Mouse (Mus musculus) myocyte (in vitro differentiated cells): Measurements from ENCODE around the gene Stk24. TPM values are rescaled to one million over a fixed set of nuclear protein-coding genes. Genes with fewer than 3 reads are reported as not detected.

Source experiments
- H3K27me3 ChIP-seq: one replicate; pipeline ENCODE4 v1.6.1; 2011; ENCODE audit not compliant: control insufficient read depth, insufficient read depth, insufficient read length
- H3K36me3 ChIP-seq: one replicate; pipeline ENCODE4 v1.6.1; 2011; ENCODE audit not compliant: control insufficient read depth, insufficient read depth
- H3K4me2 ChIP-seq: one replicate; pipeline ENCODE4 v1.6.1; 2011; ENCODE audit warnings: low read depth, control low read depth
- H3K4me3 ChIP-seq: one replicate; pipeline ENCODE4 v1.5.1; 2011; ENCODE audit warnings: mild to moderate bottlenecking, control low read depth, moderate library complexity
- H3K79me2 ChIP-seq: one replicate; pipeline ENCODE4 v1.6.1; 2011; ENCODE audit not compliant: control insufficient read depth, insufficient read depth
- H3ac ChIP-seq: one replicate; pipeline ENCODE4 v1.6.1; 2011; ENCODE audit not compliant: control insufficient read depth, insufficient read length
- CEBPB ChIP-seq: IDR thresholded peaks from 2 replicates; pipeline ENCODE4 v1.6.1; 2011; ENCODE audit warnings: mild to moderate bottlenecking, moderate library complexity; ENCODE audit not compliant: poor library complexity, insufficient read depth, severe bottlenecking
- E2F4 ChIP-seq: IDR thresholded peaks from one replicate; pipeline ENCODE4 v1.6.1; 2011; ENCODE audit warnings: mild to moderate bottlenecking, control low read depth, moderate library complexity; ENCODE audit not compliant: insufficient read depth
- MAX ChIP-seq: IDR thresholded peaks from one replicate; pipeline ENCODE4 v1.6.1; 2011; ENCODE audit warnings: low read depth, mild to moderate bottlenecking, control low read depth
- MYOD1 ChIP-seq, 3 experiments: IDR thresholded peaks; one replicate each; pipeline ENCODE4 v1.6.1; 2011; ENCODE audit warnings: control low read depth in 2 of 3, low read depth in 2 of 3, mild to moderate bottlenecking in 2 of 3, moderate library complexity in 1 of 3; ENCODE audit not compliant: insufficient read length in 2 of 3, control insufficient read depth in 1 of 3
- MYOG ChIP-seq, 3 experiments: IDR thresholded peaks; one replicate each; pipeline ENCODE4 v1.6.1; 2011; ENCODE audit warnings: control low read depth in 2 of 3, low read depth in 2 of 3, mild to moderate bottlenecking in 2 of 3; ENCODE audit not compliant: insufficient read length in 2 of 3, control insufficient read depth in 1 of 3, insufficient read depth in 1 of 3
- POLR2A ChIP-seq: IDR thresholded peaks from one replicate; pipeline ENCODE4 v1.6.1; 2011; ENCODE audit warnings: low read depth, mild to moderate bottlenecking, control low read depth, moderate library complexity; ENCODE audit not compliant: insufficient read length
- POLR2AphosphoS2 ChIP-seq: IDR thresholded peaks from one replicate; pipeline ENCODE4 v1.6.1; 2011; ENCODE audit warnings: low read depth, control low read depth; ENCODE audit not compliant: insufficient read length
- REST ChIP-seq: IDR thresholded peaks from one replicate; pipeline ENCODE4 v1.6.1; 2011; ENCODE audit warnings: mild to moderate bottlenecking, control low read depth, moderate library complexity; ENCODE audit not compliant: insufficient read depth, insufficient read length
- SRF ChIP-seq: IDR thresholded peaks from one replicate; pipeline ENCODE4 v1.6.1; 2011; ENCODE audit warnings: low read depth; ENCODE audit not compliant: control insufficient read depth, insufficient read length
- TCF12 ChIP-seq: IDR thresholded peaks from one replicate; pipeline ENCODE4 v1.6.1; 2011; ENCODE audit warnings: mild to moderate bottlenecking, control low read depth; ENCODE audit not compliant: poor library complexity, insufficient read depth, severe bottlenecking
- TCF3 ChIP-seq: IDR thresholded peaks from one replicate; pipeline ENCODE4 v1.6.1; 2011; ENCODE audit warnings: low read depth, control low read depth; ENCODE audit not compliant: insufficient read length
- USF1 ChIP-seq: IDR thresholded peaks from one replicate; pipeline ENCODE4 v1.6.1; 2011; ENCODE audit warnings: low read depth, mild to moderate bottlenecking, control low read depth, moderate library complexity
- polyA plus RNA-seq: library from polyadenylated mRNA; unstranded; fragments of >200 nt; fragmentation: generic; extraction: Trizol; gene quantifications from one replicate; pipeline ENCODE4 v1.2.1, GENCODE M21; 2012; ENCODE audit warnings: missing spikeins

The Stk24 gene
- polyA plus RNA-seq, 1 experiment, result 26.9 TPM

GRCm38 (mm10) chr14:121316631-121317311, 63.0 kb downstream of the Stk24 start:
- TF ChIP-seq MYOD1 (IDR thresholded peaks at IDR 0.05; ENCODE audit: control insufficient read depth in 1 of 3, insufficient read length in 2 of 3, low read depth in 2 of 3) (peak in 2 of 3 experiments; percentile 52 to 68), TCF12 (no peak), POLR2AphosphoS2 (no peak), MYOG (IDR thresholded peaks at IDR 0.05; ENCODE audit: control insufficient read depth in 1 of 3, insufficient read depth in 1 of 3, insufficient read length in 2 of 3, low read depth in 2 of 3) (peak in 1 of 3 experiments; percentile 28), SRF (no peak), E2F4 (no peak)
- H3K79me2 ChIP-seq, result peaks cover 98% of the 10 kb centered on the region
- H3K27me3 ChIP-seq, result no peaks in the 10 kb centered on the region
- no peaks in the 10 kb centered on the region for H3K36me3 ChIP-seq
- H3K4me2 ChIP-seq, result no peak overlapping the region
- no peak overlapping the region for H3K4me3 ChIP-seq
- H3ac ChIP-seq, result no peak overlapping the region

GRCm38 (mm10) chr14:121316136-121316535, 63.7 kb downstream of the Stk24 start:
- H3K79me2 ChIP-seq, result peaks cover 98% of the 10 kb centered on the region
- H3K27me3 ChIP-seq, result no peaks in the 10 kb centered on the region
- H3K4me3 ChIP-seq, result no peak overlapping the region
- no peak overlapping the region for H3ac ChIP-seq
- H3K4me2 ChIP-seq, result no peak overlapping the region
- TF ChIP-seq TCF12 (no peak), MYOD1 (IDR thresholded peaks at IDR 0.05; ENCODE audit: control insufficient read depth in 1 of 3, insufficient read length in 2 of 3, low read depth in 2 of 3) (no peak), MYOG (IDR thresholded peaks at IDR 0.05; ENCODE audit: control insufficient read depth in 1 of 3, insufficient read depth in 1 of 3, insufficient read length in 2 of 3, low read depth in 2 of 3) (no peak), REST (no peak), MAX (no peak), POLR2A (no peak), TCF3 (no peak), USF1 (no peak), CEBPB (no peak), POLR2AphosphoS2 (no peak), E2F4 (no peak), SRF (no peak)
- H3K36me3 ChIP-seq, result no peaks in the 10 kb centered on the region

- Histone ChIP-seq H3K36me3 (no peaks in the 10 kb centered on the region), H3K27me3 (no peaks in the 10 kb centered on the region), H3ac (no peak overlapping the region), H3K4me2 (no peak overlapping the region), H3K79me2 (peaks cover 96% of the 10 kb centered on the region), H3K4me3 (no peak overlapping the region)
- no peak for TF ChIP-seq MAX
- no peak for TF ChIP-seq REST
- TF ChIP-seq POLR2AphosphoS2, result no peak
- no peak for TF ChIP-seq TCF12
- TF ChIP-seq TCF3, result no peak
- TF ChIP-seq USF1, result no peak
- TF ChIP-seq CEBPB, result no peak
- no peak for TF ChIP-seq POLR2A
- TF ChIP-seq E2F4, result no peak
- no peak for TF ChIP-seq MYOD1 (IDR thresholded peaks at IDR 0.05; ENCODE audit: control insufficient read depth in 1 of 3, insufficient read length in 2 of 3, low read depth in 2 of 3)
These were observed 64.9 kb downstream of the Stk24 start for GRCm38 (mm10) chr14:121314934-121315333.

GRCm38 (mm10) chr14:121313283-121313682, 66.5 kb downstream of the Stk24 start:
- Histone ChIP-seq H3K4me3 (no peak overlapping the region), H3K79me2 (peaks cover 95% of the 10 kb centered on the region), H3K36me3 (no peaks in the 10 kb centered on the region), H3K4me2 (no peak overlapping the region), H3ac (no peak overlapping the region), H3K27me3 (no peaks in the 10 kb centered on the region)
- no peak for TF ChIP-seq SRF
- TF ChIP-seq MYOD1 (IDR thresholded peaks at IDR 0.05; ENCODE audit: control insufficient read depth in 1 of 3, insufficient read length in 2 of 3, low read depth in 2 of 3), result no peak
- TF ChIP-seq POLR2AphosphoS2, result no peak
- no peak for TF ChIP-seq MYOG (IDR thresholded peaks at IDR 0.05; ENCODE audit: control insufficient read depth in 1 of 3, insufficient read depth in 1 of 3, insufficient read length in 2 of 3, low read depth in 2 of 3)
- no peak for TF ChIP-seq E2F4
- TF ChIP-seq TCF3, result no peak
- TF ChIP-seq POLR2A, result no peak
- TF ChIP-seq REST, result no peak
- no peak for TF ChIP-seq MAX
- TF ChIP-seq TCF12, result no peak
- no peak for TF ChIP-seq CEBPB
- no peak for TF ChIP-seq USF1

- peaks cover 84% of the 10 kb centered on the region for H3K79me2 ChIP-seq
- H3K4me3 ChIP-seq, result no peak overlapping the region
- H3ac ChIP-seq, result no peak overlapping the region
- H3K27me3 ChIP-seq, result no peaks in the 10 kb centered on the region
- peaks cover 9% of the 10 kb centered on the region for H3K36me3 ChIP-seq
- H3K4me2 ChIP-seq, result no peak overlapping the region
- TF ChIP-seq POLR2AphosphoS2 (no peak), REST (no peak), USF1 (no peak), TCF12 (no peak), CEBPB (no peak), E2F4 (no peak), MAX (no peak), TCF3 (no peak), MYOG (IDR thresholded peaks at IDR 0.05; ENCODE audit: control insufficient read depth in 1 of 3, insufficient read depth in 1 of 3, insufficient read length in 2 of 3, low read depth in 2 of 3) (no peak), POLR2A (no peak), SRF (no peak), MYOD1 (IDR thresholded peaks at IDR 0.05; ENCODE audit: control insufficient read depth in 1 of 3, insufficient read length in 2 of 3, low read depth in 2 of 3) (no peak)
These were observed 68.7 kb downstream of the Stk24 start for GRCm38 (mm10) chr14:121311083-121311482.
